Mouse (Mus musculus) forelimb bud, embryonic 11.5 days (tissue): ENCODE measurements around the gene Scgb1c1.
A peak's percentile ranks its signal among the peaks of the same experiment; 100 is the strongest.

ENCODE experiments used
- DNase-seq: peaks from one replicate; pipeline ENCODE4 v3.0.0-alpha.2; 2012; ENCODE audit warnings: low read depth, low spot score

The Scgb1c1 gene

DNA sequence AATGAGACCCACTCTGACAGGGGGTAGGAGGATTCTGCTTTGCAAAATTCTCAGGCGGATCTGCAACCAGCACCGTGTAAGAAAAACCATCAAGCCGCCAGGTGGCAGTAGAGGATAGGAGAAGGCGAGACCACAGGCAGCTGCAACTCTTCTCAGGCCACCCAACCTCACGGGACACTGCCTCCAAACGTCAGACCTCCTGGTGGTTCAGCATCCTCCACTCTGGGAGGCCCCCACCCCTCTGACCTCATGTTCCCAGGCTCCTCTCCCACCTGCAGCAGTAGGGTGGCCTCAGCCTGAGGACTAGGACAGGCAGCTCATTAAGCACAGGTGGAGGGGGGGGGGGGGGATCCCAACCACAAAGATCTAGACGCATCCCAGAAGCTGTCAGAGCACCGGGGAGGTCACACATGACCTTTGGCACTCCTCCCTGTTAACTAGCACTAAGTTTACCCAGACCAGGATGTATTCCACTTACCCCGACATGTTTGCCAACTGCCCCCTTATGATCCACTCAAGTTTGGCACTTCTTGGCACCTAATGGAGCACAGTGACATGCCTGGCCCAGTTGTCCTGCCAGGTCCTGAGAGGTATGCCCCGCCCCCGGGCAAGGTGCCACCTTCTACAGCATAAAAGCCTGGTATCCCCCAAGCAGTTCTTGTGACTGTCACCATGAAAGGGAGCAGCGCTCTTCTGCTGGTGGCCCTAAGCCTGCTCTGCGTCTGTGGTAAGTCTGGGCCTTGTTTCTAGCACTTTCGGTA lies at the start of gene Scgb1c1:
Gene Scgb1c1, plus strand, starts transcription at position 643 of the 761 bp plus-strand sequence.
- DNase-seq, result peak; percentile 88

GRCm38 (mm10) chr7:140797619-140798018 lies 47.7 kb upstream of the Scgb1c1 start:
- no peak for DNase-seq

- no peak for DNase-seq
Observed at GRCm38 (mm10) chr7:140798212-140798611, 47.1 kb upstream of the Scgb1c1 start.

DNA sequence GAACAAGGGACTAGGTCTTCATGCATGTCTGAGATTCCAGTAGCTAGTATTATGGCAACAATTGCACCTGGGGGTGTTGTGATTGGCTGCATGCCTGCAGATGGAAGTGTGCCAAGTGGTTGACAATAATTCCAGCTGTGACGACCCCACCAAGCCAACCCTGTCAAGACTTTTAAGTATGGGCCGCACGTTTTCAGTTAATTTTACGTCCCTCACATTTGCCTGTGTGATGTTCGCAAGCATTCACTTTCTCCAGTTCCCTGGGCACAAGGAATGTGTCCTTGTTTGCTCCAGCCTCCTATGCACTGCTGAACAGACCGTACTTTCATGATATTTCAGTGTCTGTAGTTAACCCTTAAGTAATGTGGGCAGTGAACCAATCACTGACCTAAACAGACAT lies 42.7 kb upstream of the Scgb1c1 start:
- no peak for DNase-seq

- peak; percentile 23 for DNase-seq
Observed at GRCm38 (mm10) chr7:140805704-140806103, 39.6 kb upstream of the Scgb1c1 start.

DNA sequence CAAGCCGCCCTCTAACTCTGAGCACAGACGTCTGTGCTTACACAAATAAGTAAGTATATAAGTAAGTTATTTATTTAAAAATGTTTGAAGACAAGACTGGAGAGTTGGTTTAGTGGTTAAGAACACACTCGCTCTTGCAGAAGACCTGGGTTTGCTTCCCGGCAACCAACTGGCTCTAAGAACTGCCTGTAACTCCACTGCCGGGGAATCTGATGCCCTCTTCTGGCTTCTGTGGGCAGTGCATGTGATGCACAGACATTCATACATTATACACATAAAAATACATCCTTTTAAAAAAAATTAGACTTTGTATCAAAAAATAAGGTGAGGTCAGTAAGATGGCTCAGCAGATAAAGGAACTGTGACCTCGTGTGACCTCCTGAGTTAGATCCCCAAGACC lies 34.9 kb upstream of the Scgb1c1 start:
- peak; percentile 12 for DNase-seq

DNA sequence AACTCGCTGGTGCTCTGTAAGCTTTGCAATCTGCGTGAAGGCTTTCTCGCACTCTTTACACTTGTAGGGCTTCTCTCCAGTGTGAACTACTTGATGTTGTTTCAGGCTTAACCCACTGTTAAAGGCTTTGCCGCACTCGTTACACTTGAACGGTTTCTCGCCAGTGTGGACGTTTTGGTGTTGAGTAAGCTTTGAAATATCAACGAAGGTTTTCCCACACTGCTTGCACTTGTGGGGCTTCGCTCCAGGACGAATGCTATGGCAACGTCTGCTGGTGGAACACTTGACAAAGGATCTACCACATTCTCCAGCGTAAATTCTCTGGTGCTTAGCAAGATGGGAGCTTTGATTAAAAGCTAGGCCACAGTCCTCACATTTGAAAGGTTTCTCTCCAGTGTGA lies 33.6 kb upstream of the Scgb1c1 start:
- no peak for DNase-seq

DNA sequence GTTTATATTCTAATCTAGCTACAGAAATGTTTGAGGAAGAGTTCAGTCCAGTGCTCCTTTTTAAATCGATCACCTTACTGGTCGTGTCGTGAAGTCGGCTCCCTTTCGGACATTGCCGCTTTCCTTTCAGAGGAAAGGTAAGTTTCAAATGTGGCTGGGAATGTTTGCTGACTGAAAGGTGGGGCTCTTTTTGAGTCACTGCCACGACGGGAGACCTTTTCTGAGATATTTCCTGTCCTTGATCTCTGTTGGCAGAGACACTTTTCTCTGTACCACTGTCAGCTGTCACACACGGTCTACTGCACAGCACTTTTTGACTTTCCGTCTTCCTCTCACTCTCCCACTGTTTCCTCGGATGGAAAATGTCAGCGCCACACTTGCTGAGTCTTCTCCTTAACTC lies 32.5 kb upstream of the Scgb1c1 start:
- DNase-seq, result no peak

- DNase-seq, result no peak
Observed at GRCm38 (mm10) chr7:140820173-140820572, 25.2 kb upstream of the Scgb1c1 start.

DNA sequence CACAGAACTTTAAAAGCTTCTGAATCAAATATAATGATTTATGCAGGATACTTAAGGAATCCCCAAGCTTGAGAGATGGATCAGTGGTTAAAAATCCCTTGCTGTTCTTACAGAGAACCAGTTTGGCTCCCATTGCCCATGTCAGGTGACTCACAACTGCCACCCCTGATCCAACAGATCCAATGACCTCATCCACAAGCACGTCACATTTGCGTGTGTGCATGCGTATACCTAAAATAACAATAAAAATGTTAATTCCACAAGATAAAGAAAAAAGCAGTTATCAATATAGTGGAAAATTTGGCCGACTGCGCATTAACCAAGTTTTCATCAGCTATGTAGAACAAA lies 24.1 kb upstream of the Scgb1c1 start:
- no peak for DNase-seq

DNA sequence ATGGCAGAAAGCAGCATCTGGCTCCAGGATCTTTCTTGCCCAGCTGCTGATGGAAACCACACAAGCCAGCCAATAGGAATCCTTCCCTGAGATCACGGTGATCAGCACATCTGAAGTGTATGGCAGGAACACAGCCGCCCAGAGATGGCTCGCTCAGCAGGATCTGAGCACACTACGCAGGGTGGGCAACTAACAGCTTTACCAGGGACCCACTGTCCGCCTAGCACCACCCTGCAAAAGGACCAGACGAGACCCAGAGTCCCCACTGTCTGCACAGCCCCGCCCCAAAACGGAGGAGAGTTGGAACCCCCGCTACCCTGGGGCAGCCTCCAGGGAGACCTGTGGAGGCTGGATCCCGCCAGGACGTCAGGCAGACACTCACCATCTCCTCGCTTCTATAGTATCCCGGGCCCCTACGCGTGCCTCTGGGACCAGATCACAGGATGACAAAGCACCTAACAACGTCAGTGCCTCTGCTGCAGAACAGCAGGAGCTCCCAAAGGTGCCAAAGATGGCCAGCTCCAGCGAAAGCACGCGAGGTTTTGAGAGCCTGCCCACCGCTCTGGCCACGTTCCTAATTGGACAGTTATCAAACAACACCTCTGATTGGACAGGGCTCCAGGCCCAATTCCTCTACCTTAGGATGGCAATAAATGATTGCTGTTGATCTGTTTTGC lies 23.6 kb upstream of the Scgb1c1 start, which contains the start of gene Zfp941:
Gene Zfp941, minus strand, starts transcription at position 526 of the 677 bp plus-strand sequence.
- peak; percentile 60 for DNase-seq

GRCm38 (mm10) chr7:140822731-140823130 lies 22.6 kb upstream of the Scgb1c1 start:
- DNase-seq, result no peak

- peak; percentile 28 for DNase-seq
Observed at GRCm38 (mm10) chr7:140828171-140828881, 17.0 kb upstream of the Scgb1c1 start.

GRCm38 (mm10) chr7:140831447-140831846 lies 13.9 kb upstream of the Scgb1c1 start:
- DNase-seq, result no peak

- DNase-seq, result no peak
Observed at GRCm38 (mm10) chr7:140833341-140833740, 12.0 kb upstream of the Scgb1c1 start.

DNA sequence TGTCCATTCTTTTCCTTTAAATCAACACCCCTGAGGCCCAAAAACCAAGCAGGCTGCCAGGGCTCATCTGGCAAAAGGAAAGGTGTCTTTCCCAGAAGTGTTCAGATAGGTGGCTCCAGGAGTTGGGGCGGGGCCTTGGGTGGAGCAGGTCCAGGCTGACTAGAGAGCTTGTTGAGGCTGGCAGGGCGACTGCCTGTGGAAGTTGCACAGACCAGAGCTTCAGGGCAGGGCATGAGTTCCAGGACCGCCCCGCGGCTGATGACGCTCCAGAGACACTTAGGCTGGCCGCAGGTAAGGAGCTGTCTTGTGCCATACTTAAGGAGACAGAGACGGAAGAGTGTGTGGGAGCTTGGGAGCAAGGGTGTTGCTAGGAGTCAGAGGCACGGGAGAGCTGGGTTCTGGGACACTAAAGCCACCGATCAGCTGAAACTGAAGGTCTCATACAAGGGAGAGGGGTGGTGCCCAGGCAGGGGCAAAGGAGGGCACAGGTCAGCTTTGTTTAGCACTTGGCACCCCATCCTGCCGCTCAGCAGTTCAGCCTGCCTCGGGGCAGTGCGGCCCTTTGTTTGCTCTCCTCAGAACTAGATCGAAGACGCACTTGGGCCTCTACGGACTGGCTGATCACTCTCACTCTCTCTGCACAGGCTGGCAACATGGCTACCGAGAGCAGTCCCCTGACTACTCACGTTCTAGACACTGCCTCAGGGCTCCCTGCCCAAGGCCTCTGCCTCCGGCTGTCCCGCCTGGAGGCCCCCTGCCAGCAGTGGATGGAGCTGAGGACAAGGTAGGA lies 10.2 kb upstream of the Scgb1c1 start, which contains the start of gene Urah:
Gene Urah, plus strand, starts transcription at position 51 of the 790 bp plus-strand sequence.
- DNase-seq, result no peak

- no peak for DNase-seq
Observed at GRCm38 (mm10) chr7:140835758-140836087, 9.6 kb upstream of the Scgb1c1 start.

DNA sequence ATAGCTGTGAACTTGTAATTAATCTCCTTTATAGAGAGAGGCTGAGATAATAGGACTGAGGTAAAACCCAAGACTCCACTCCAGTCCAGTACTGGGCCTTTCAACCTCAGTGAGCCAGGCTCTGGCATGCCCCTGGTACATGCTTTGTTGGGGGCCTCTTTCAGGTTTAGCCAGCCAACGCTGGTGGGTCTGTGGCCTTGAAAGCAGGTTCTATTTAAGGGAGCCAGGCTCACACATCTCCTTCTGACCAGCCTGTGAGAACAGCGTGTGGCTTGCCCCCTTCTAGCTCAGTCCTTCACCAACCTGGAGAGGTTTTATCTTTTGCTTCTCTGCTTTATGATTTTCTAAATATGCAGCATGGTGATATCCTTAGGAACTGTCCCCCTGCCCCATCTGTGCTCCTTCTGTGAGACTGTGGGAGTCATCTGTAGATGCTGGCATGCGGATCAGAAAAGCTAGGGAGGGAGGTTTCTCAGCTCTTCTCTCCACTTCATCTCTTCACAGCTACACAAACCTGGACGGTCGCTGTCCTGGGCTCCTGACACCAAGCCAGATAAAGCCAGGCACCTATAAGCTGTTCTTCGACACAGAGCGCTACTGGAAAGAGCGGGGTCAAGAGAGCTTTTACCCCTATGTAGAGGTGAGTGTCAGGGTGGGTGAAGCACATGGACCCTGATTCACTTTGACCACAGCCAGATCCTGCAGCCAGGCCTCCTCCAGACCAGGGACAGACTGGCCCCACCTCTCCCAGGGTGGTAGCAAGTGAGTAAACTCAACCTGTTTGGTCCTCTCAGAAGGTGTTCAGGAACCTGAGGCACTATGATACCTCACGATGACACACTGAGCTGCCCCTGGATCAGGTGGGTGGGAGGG lies 8.9 kb upstream of the Scgb1c1 start:
- DNase-seq, result no peak

GRCm38 (mm10) chr7:140839556-140839955 lies 5.8 kb upstream of the Scgb1c1 start:
- DNase-seq, result no peak
